Mouse (Mus musculus): Measurements from ENCODE around the gene Gm4788. TPM values are rescaled to one million over a fixed set of nuclear protein-coding genes. Genes with fewer than 3 reads are reported as not detected.
"Not testable (repeated sequence)": the region's sequence is repeated elsewhere in the genome, so short reads cannot be mapped to it uniquely, and the experiment has no call there.

Gene Gm4788
- polyA plus RNA-seq (2014; fragmentation: Nextera tagmentation; extraction: Ambion mirVana), result not detected in 2 replicates

DNA sequence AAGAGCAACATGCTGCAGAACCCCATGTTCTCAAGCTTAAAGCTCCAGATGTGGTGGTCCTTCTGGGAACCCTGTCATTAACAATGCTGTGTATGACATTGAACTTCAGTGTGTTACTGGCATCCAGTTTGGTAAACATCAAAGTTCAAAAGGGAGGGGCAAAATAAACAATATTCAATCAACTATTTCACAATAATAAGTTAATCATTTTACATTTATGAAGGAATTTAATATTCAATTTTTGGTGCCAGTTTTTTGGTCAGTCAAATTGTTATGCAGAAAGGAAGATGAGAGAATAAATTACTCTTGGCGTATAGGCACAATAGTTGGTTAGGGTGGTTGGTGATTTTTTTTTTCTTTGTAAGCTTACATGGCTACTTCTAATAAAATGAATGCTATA is at the start of gene Gm4788:
Gm4788 (minus strand) TSS at position 101 of the 400 bp plus-strand sequence.
- WGBS, result 94% methylated on average over 1 of the region's 1 CpGs
- H3K27ac ChIP-seq (replicated peaks; ENCODE audit: low read depth, low read length), result no peak within 1 kb of the TSS
- H3K36me3 ChIP-seq (replicated peaks; ENCODE audit: control insufficient read depth, insufficient read depth, low read depth, low read length), result no peaks in the 10 kb centered on the region

GRCm38 (mm10) chr1:139808594-139808993 is 27.6 kb upstream of the Gm4788 start:
- no peak for ATAC-seq (replicated peaks; ENCODE audit: insufficient number of reproducible peaks, low FRiP score, low TSS enrichment, low read depth)
- Histone ChIP-seq H3K36me3 (replicated peaks; ENCODE audit: control insufficient read depth, insufficient read depth, low read depth, low read length) (no peaks in the 10 kb centered on the region), H3K9ac (replicated peaks; ENCODE audit: low read length) (no peak overlapping the region), H3K4me3 (ENCODE audit: low read depth, low read length) (no peak overlapping the region), H3K9me3 (replicated peaks; ENCODE audit: control insufficient read depth, low read length) (no peaks in the 10 kb centered on the region), H3K27me3 (ENCODE audit: control insufficient read depth, insufficient read depth, low read length) (no peaks in the 10 kb centered on the region), H3K4me2 (ENCODE audit: low read depth, low read length) (no peak overlapping the region), H3K27ac (replicated peaks; ENCODE audit: low read depth, low read length) (no peak overlapping the region), H3K4me1 (ENCODE audit: control insufficient read depth, insufficient read depth, low read length) (no peaks in the 10 kb centered on the region)
- DNase-seq (ENCODE audit: low spot score), result no peak

More for the DNA sequence above, at the start of gene Gm4788:
- Histone ChIP-seq H3K9ac (replicated peaks; ENCODE audit: low read length) (no peak within 1 kb of the TSS), H3K27me3 (ENCODE audit: control insufficient read depth, insufficient read depth, low read length) (no peaks in the 10 kb centered on the region), H3K4me2 (ENCODE audit: low read depth, low read length) (no peak within 1 kb of the TSS), H3K4me3 (ENCODE audit: low read depth, low read length) (no peak within 1 kb of the TSS), H3K9me3 (replicated peaks; ENCODE audit: control insufficient read depth, low read length) (no peaks in the 10 kb centered on the region), H3K4me1 (ENCODE audit: control insufficient read depth, insufficient read depth, low read length) (no peaks in the 10 kb centered on the region)
- ATAC-seq (replicated peaks; ENCODE audit: insufficient number of reproducible peaks, low FRiP score, low TSS enrichment, low read depth) (no peak), DNase-seq (ENCODE audit: low spot score) (no peak)

GRCm38 (mm10) chr1:139769913-139770312 is 11.1 kb downstream of the Gm4788 start:
- not testable (repeated sequence) for H3K4me3 ChIP-seq (ENCODE audit: low read depth, low read length); H3K4me2 ChIP-seq (ENCODE audit: low read depth, low read length); H3K9me3 ChIP-seq (replicated peaks; ENCODE audit: control insufficient read depth, low read length); H3K27me3 ChIP-seq (ENCODE audit: control insufficient read depth, insufficient read depth, low read length); H3K9ac ChIP-seq (replicated peaks; ENCODE audit: low read length); H3K4me1 ChIP-seq (ENCODE audit: control insufficient read depth, insufficient read depth, low read length); ATAC-seq (replicated peaks; ENCODE audit: insufficient number of reproducible peaks, low FRiP score, low TSS enrichment, low read depth); DNase-seq (ENCODE audit: low spot score); H3K36me3 ChIP-seq (replicated peaks; ENCODE audit: control insufficient read depth, insufficient read depth, low read depth, low read length); H3K27ac ChIP-seq (replicated peaks; ENCODE audit: low read depth, low read length)
- WGBS, result 85% methylated on average over 3 of the region's 3 CpGs

DNA sequence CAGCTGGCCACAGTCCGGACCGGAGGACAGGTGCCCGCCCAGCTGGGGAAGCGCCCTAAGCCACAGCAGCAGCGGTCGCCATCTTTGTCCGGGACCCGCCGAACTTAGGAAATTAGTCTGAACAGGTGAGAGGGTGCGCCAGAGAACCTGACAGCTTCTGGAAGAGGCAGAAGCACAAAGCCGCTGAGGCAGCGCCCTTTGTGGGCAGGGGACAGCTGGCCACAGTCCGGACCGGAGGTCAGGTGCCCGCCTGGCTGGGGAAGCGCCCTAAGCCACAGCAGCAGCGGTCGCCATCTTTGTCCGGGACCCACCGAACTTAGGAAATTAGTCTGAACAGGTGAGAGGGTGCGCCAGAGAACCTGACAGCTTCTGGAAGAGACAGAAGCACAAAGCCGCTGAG is 64.4 kb downstream of the Gm4788 start:
- not testable (repeated sequence) for H3K4me3 ChIP-seq (ENCODE audit: low read depth, low read length); H3K9ac ChIP-seq (replicated peaks; ENCODE audit: low read length); H3K9me3 ChIP-seq (replicated peaks; ENCODE audit: control insufficient read depth, low read length); H3K36me3 ChIP-seq (replicated peaks; ENCODE audit: control insufficient read depth, insufficient read depth, low read depth, low read length); H3K27ac ChIP-seq (replicated peaks; ENCODE audit: low read depth, low read length); H3K4me2 ChIP-seq (ENCODE audit: low read depth, low read length); H3K27me3 ChIP-seq (ENCODE audit: control insufficient read depth, insufficient read depth, low read length); ATAC-seq (replicated peaks; ENCODE audit: insufficient number of reproducible peaks, low FRiP score, low TSS enrichment, low read depth); DNase-seq (ENCODE audit: low spot score); H3K4me1 ChIP-seq (ENCODE audit: control insufficient read depth, insufficient read depth, low read length)
- 100% methylated on average over 1 of the region's 22 CpGs for WGBS

GRCm38 (mm10) chr1:139716249-139716648 is 64.8 kb downstream of the Gm4788 start:
- not testable (repeated sequence) for H3K27ac ChIP-seq (replicated peaks; ENCODE audit: low read depth, low read length); H3K27me3 ChIP-seq (ENCODE audit: control insufficient read depth, insufficient read depth, low read length); H3K9me3 ChIP-seq (replicated peaks; ENCODE audit: control insufficient read depth, low read length); ATAC-seq (replicated peaks; ENCODE audit: insufficient number of reproducible peaks, low FRiP score, low TSS enrichment, low read depth); H3K9ac ChIP-seq (replicated peaks; ENCODE audit: low read length); H3K4me3 ChIP-seq (ENCODE audit: low read depth, low read length); H3K36me3 ChIP-seq (replicated peaks; ENCODE audit: control insufficient read depth, insufficient read depth, low read depth, low read length); DNase-seq (ENCODE audit: low spot score); H3K4me2 ChIP-seq (ENCODE audit: low read depth, low read length); H3K4me1 ChIP-seq (ENCODE audit: control insufficient read depth, insufficient read depth, low read length)
- WGBS, result 99% methylated on average over 7 of the region's 16 CpGs

DNA sequence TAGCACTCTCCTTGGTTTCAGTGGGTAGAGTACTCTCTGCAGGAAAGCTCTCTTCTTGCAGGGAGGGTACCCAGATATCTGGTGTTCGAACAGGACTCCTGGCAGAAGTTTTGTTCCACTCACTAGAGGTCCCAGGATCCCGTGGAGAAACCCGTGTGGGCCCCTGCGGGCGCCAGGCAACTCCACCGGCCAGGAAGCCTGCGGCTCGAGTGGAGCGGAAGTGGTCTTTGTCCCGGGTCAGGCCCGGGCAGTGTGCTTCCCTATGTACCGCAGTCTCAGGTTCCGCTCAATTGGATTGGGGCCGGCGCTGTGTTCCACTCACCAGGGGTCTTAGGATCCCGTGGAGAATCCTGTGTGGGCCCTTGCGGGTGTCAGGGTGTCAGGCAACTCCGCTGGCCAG is 131.1 kb downstream of the Gm4788 start:
- H3K4me3 ChIP-seq (ENCODE audit: low read depth, low read length); H3K9ac ChIP-seq (replicated peaks; ENCODE audit: low read length); H3K27ac ChIP-seq (replicated peaks; ENCODE audit: low read depth, low read length); H3K4me2 ChIP-seq (ENCODE audit: low read depth, low read length); DNase-seq (ENCODE audit: low spot score); ATAC-seq (replicated peaks; ENCODE audit: insufficient number of reproducible peaks, low FRiP score, low TSS enrichment, low read depth); H3K27me3 ChIP-seq (ENCODE audit: control insufficient read depth, insufficient read depth, low read length); H3K9me3 ChIP-seq (replicated peaks; ENCODE audit: control insufficient read depth, low read length); H3K4me1 ChIP-seq (ENCODE audit: control insufficient read depth, insufficient read depth, low read length); H3K36me3 ChIP-seq (replicated peaks; ENCODE audit: control insufficient read depth, insufficient read depth, low read depth, low read length): not testable (repeated sequence)
- 92% methylated on average over 18 of the region's 18 CpGs for WGBS

Other genes starting within 250 kb of the Gm4788 start
- gene Cfhr1, start 221.0 kb downstream of the Gm4788 start, polyA plus RNA-seq (2014; fragmentation: Nextera tagmentation; extraction: Ambion mirVana), result not detected in 2 replicates
- not detected in 2 replicates for gene Cfhr2, start 77.5 kb upstream of the Gm4788 start, polyA plus RNA-seq (2014; fragmentation: Nextera tagmentation; extraction: Ambion mirVana)